Mouse (Mus musculus): ENCODE data around the gene Tapbp. TPM values are rescaled to one million over a fixed set of nuclear protein-coding genes. Genes with fewer than 3 reads are reported as not detected.

Tapbp gene
- total and polyA plus RNA-seq, 3 experiments = 45.3 to 134 (median 116) TPM

DNA sequence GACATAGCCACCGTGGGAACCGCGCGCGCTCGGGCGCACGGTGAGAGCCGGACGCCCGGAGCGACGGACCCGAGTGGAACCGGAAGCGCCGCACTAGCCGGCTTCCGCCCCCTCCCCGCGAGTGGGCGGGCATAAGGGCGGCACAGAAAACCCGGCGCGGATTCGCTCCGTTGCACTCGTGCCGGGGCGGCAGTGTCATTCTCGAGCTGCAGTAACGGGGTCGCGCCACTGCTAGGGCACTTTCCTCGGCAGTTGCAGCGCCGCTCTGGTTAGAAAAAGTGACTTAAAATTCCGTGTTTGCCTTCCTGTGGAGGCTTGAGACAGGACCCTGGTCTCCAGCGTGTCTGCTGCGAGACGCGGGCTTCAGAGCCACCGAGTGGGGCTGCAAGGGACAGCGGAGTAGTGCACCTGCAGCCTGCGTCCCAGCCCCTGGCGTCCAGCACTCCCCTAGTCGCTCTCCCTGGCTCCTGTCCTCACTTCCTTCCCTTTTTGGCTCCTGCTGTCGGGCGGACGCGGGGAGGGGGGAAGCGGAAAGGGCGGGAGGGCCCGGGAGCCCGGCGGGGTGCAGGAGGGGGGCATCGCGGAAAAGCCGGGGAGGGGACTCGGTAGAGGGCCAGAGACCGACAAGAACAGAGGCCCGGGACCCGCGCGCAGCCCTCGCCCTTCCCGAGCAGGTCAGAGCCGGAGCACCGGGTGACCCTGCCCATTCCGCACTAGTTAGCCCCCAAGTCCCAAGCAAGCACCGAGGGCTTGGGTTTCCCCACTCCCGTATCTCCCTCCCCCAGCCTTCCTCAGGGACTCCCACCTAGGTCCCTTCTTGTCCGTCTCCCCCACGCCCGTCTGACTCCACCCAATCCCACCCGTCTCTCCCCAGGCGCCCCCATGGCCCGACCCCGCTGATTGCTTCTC, 13.9 kb downstream of the Tapbp start, which contains the start of gene Rgl2 (continued):
- TF ChIP-seq E2F4 (IDR thresholded peaks at IDR 0.05; ENCODE audit: insufficient replicate concordance, low read depth, low read length) = no peak
- no peak for TF ChIP-seq JUND (conservative IDR thresholded peaks at IDR 0.05; ENCODE audit: low read depth, low read length)
- 0 out of 2 replicates have a peak, but pooled peaks have one; percentile 20 for TF ChIP-seq NRF1 (IDR thresholded peaks at IDR 0.05; ENCODE audit: low read depth, low read length)
- TF ChIP-seq JUN (IDR thresholded peaks at IDR 0.05; ENCODE audit: insufficient read depth, low read depth, low read length) = no peak
- TF ChIP-seq TCF12 (IDR thresholded peaks at IDR 0.05; ENCODE audit: low read depth, low read length) = peak; percentile 100
- no peak; the same call in 1 of the 2 replicates for TF ChIP-seq USF1 (IDR thresholded peaks at IDR 0.05; ENCODE audit: low read depth, low read length)
- peak; percentile 16; the same call in 1 of the 2 replicates for TF ChIP-seq NELFE (IDR thresholded peaks at IDR 0.05; ENCODE audit: low read depth, low read length)
- TF ChIP-seq CHD2 (IDR thresholded peaks at IDR 0.05; ENCODE audit: low read length) = no peak; the same call in 1 of the 2 replicates
- TF ChIP-seq GABPA (IDR thresholded peaks at IDR 0.05; ENCODE audit: insufficient replicate concordance, low read depth, low read length) = peak; percentile 35; the same call in 1 of the 2 replicates
- no peak for TF ChIP-seq PAX5 (IDR thresholded peaks at IDR 0.05; ENCODE audit: low read length)
- TF ChIP-seq ETS1 (conservative IDR thresholded peaks at IDR 0.05; ENCODE audit: low read depth, low read length) = no peak
- peak in 1 of 2 experiments; percentile 15; a peak in 1 of 4 replicates for TF ChIP-seq CTCF (conservative IDR thresholded peaks at IDR 0.05 in 1 of 2, IDR thresholded peaks at IDR 0.05 in 1 of 2; ENCODE audit: low read depth in 2 of 2, low read length in 2 of 2)
- TF ChIP-seq RAD21 (IDR thresholded peaks at IDR 0.05; ENCODE audit: low read depth, low read length) = no peak
- TF ChIP-seq MYC (IDR thresholded peaks at IDR 0.05; ENCODE audit: low read depth, low read length) = no peak
- peak; percentile 72 for TF ChIP-seq POLR2A (IDR thresholded peaks at IDR 0.05; ENCODE audit: low read depth, low read length)
- peak; percentile 47; the same call in 1 of the 2 replicates for TF ChIP-seq BHLHE40 (IDR thresholded peaks at IDR 0.05; ENCODE audit: low read depth, low read length)
- TF ChIP-seq ZKSCAN1 (IDR thresholded peaks at IDR 0.05; ENCODE audit: borderline replicate concordance, low read depth, low read length) = no peak
- TF ChIP-seq EP300 (IDR thresholded peaks at IDR 0.05; ENCODE audit: low read length) = no peak
- TF ChIP-seq KAT2A (IDR thresholded peaks at IDR 0.05; ENCODE audit: insufficient replicate concordance, low read length) = peak; percentile 89; the same call in 1 of the 2 replicates
- TF ChIP-seq CHD1 (IDR thresholded peaks at IDR 0.05; ENCODE audit: low read depth, low read length) = no peak
- peak; percentile 73 for TF ChIP-seq MEF2A (IDR thresholded peaks at IDR 0.05; ENCODE audit: borderline replicate concordance, low read depth, low read length)
- peak; percentile 79; the same call in 1 of the 2 replicates for TF ChIP-seq MXI1 (IDR thresholded peaks at IDR 0.05; ENCODE audit: low read depth, low read length)
